Mouse (Mus musculus): ENCODE data around the gene Oard1.

The Oard1 gene

GRCm38 (mm10) chr17:48409380-48410298 is at the start of gene Oard1, which contains the start of gene Nfya:
Gene Oard1, plus strand, starts transcription at chr17:48410014.
Gene Nfya, minus strand, starts transcription at chr17:48409906.
- peak; percentile 98 for DNase-seq (ENCODE audit: low read depth, low spot score)

DNA sequence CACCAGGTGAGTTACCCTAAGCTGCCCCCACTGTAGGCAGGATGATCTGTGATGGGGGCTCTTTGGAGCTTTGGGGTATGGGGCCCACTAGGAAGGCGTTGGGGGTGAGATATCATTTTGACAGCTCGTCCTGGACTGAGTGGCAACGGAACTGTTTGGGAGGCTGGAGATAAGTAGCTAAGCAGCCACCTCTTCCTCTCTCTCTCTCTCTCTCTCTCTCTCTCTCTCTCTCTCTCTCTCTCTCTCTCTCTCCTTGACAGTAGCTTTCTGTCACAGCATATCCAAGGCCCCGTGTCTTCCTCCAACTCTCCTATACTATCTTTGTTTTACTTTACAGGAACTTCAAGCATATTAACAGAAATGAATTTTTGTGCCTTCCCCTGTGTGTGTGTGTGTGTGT is 49.4 kb upstream of the Oard1 start:
- DNase-seq (ENCODE audit: low read depth, low spot score): no peak

DNA sequence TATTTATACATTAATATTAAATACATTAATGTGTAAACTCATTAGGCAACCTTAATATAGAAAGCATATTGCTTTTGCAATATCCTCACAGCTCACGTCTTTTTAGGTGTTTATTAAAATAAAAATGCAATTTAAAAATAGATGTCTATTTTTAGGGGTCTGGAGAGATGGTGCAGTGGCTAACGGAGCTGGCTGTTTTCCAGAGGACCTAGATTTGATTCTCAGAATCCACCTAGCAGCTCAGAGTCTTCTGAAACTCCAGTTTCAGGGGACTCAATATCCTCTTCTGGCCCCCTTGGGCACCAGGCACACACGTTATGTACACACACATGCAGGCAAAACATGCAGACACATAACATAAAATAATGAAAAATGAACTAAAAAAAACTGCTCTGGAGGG is 47.5 kb upstream of the Oard1 start:
- DNase-seq (ENCODE audit: low read depth, low spot score): no peak

- DNase-seq (ENCODE audit: low read depth, low spot score): no peak
These were observed 46.8 kb upstream of the Oard1 start for GRCm38 (mm10) chr17:48362966-48363365.

- DNase-seq (ENCODE audit: low read depth, low spot score): no peak
These were observed 46.3 kb upstream of the Oard1 start for GRCm38 (mm10) chr17:48363421-48363965.

DNA sequence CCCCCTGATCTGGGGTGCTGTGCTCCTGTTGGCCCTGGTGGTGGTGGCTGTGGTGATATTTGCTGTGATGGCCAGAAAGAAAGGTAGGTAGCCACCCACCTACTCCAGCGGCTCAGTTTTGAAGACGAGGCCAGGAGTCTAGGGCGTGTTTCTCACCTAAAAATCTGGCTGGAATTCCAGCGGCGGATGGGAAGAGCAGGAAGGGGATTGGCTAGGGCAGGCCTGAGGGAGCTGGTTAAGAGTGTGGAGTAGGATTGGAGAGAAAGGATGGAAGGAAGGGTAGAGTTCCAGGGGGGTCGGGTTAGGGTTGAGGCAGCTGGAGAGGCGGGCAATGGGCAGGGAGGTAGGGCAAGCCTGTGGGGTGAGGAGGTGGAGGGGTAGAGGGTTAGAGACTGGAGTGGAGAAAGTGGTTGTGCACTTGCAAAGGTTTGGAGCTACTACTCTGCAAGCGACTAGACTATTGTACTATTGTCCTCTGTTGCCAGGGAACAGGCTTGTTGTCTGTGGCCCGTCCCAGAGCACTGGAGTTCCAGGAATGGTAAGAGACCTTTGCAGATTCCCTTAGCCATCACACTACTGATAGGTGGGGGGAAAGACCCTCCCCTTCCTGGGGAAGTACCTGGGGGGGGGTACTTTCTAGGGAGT is 44.2 kb upstream of the Oard1 start:
- DNase-seq (ENCODE audit: low read depth, low spot score): no peak

DNA sequence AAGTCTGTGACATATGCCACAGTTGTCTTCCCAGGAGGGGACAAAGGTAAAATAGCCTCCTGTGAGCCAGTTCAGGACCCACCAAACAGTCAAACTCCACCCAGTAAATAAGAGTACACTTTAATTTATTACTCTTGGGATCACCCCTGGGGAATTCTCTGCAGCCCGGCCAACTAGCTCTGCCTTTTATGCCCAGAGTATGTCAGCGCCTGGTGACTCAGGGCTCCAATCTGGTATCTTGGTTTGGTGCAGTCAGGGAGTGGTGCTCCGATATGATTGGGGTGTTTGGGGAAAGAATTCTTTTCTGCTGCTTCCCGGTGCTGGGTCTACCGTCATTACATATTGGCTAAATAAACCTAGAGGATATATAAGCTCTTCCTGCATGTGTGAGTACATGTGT is 43.0 kb upstream of the Oard1 start:
- DNase-seq (ENCODE audit: low read depth, low spot score): no peak

- DNase-seq (ENCODE audit: low read depth, low spot score): no peak
These were observed 38.2 kb upstream of the Oard1 start for GRCm38 (mm10) chr17:48371621-48372020.

GRCm38 (mm10) chr17:48372987-48373386 is 36.8 kb upstream of the Oard1 start:
- DNase-seq (ENCODE audit: low read depth, low spot score): no peak

DNA sequence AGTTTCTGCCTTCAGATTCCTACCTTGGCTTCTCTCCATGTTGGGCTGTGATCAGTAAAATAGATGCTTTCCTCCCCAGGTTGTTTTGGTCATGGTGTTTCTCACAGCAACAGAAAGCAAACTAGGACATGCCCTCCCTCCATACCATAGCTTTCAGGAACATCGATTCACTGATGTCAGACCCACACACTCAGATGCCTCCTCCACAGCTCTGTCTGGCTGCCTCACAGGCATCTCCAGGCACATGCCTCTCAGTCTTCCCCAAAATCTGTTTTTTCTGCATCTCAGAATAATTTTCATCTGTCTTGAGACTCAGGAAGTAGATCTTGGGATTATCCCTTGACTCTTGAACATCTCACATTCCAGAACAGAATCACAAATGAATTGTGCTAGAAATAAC is 33.7 kb upstream of the Oard1 start:
- DNase-seq (ENCODE audit: low read depth, low spot score): no peak

GRCm38 (mm10) chr17:48379050-48379449 is 30.8 kb upstream of the Oard1 start:
- no peak for DNase-seq (ENCODE audit: low read depth, low spot score)

- no peak for DNase-seq (ENCODE audit: low read depth, low spot score)
These were observed 23.9 kb upstream of the Oard1 start for GRCm38 (mm10) chr17:48385786-48386461.

DNA sequence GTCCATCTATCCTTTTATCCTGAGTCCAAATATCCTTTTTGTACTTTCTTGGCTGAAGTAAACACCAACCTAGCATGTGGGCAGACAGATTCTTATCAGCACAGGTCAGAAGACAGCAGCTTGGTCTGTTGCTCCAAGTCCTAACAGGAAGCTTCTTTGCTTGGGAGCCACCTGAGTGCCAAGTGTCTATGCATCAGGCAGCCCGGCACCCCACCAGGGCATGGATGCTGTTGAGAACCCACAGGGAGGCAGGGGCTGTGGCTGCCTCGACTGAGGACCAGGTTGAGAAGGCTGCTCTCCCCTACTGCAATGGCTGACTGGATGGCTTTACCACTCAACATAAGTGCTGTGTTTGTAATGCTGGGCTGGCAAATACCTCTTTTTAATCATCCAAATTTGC is 21.1 kb upstream of the Oard1 start:
- DNase-seq (ENCODE audit: low read depth, low spot score): no peak

GRCm38 (mm10) chr17:48389442-48389841 is 20.4 kb upstream of the Oard1 start:
- DNase-seq (ENCODE audit: low read depth, low spot score): no peak

DNA sequence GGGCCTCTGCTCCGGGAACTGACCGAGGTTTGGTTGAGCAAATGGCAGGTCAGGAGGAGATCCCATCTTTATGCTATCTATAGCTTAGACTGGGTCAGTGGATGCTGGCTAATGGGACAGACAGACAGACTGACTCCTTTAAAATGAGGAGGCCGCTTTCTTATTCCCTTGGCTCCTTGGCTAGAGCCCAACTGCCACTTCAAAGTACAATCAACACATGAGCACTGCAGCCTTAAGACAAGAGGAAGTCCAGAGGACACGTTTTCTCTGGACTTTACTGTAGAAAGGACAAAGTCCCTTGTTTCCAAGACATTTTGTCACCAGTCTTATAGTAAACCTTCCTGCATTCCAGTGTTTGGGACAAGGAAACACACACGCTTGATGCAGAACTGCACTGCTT is 18.4 kb upstream of the Oard1 start:
- no peak for DNase-seq (ENCODE audit: low read depth, low spot score)

DNA sequence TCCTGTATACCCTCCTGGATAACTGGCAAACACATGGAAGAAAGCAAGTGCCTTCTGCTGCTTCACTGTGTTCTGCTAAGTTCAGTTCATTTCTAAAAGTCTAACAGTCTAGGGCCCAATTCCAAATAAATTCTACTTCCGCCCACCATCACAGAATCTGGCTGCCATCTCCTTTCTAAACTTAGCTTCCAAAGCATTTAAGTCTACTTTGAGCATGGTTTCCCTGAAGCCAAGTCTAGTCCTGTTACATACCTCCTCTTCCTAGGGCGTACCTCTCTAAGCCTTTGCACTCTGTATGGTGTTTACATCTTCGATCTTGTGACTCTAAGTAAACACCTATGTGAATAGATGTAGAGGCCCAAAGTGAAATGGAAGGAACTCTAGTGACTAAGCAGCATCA is 17.2 kb upstream of the Oard1 start:
- DNase-seq (ENCODE audit: low read depth, low spot score): no peak

DNA sequence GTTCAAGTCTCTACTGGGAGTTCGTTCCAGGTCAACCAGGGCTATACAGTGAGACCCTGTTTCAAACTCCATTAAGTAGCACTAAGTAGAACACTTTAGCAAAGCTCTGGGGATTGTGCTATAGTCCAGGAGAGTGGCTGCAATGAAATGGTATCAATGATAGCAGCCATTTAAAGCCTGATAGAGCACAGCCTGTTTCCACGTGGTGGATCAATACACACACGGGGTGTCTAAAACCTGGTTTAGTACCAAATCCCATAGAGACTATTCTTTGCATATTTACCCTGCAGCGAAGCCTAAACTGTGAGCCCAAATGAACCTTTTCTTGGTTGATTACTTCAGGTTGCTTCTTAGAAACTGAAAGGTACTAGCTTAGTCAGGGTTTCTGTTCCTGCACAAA is 8.1 kb upstream of the Oard1 start:
- DNase-seq (ENCODE audit: low read depth, low spot score): no peak

DNA sequence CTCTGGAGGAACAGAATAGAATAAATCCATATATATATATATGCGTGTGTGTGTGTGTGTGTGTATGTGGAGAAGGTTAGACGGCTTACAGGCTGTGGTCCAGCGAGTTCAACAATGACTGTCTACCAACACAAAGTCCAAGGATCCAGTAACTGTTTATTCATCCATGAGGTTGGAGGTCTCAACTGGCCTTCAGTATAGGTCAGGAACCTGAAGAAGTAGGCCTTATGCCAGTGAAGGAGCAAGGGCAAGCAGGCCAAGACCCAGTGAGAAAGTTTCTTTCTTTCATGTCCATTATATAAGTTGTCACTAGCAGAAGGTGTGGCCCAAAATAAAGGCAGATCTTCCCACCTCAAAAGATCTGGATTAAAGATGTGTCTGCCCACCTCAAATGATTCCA is 7.1 kb upstream of the Oard1 start:
- no peak for DNase-seq (ENCODE audit: low read depth, low spot score)

- DNase-seq (ENCODE audit: low read depth, low spot score): no peak
These were observed 6.0 kb upstream of the Oard1 start for GRCm38 (mm10) chr17:48403848-48404247.

DNA sequence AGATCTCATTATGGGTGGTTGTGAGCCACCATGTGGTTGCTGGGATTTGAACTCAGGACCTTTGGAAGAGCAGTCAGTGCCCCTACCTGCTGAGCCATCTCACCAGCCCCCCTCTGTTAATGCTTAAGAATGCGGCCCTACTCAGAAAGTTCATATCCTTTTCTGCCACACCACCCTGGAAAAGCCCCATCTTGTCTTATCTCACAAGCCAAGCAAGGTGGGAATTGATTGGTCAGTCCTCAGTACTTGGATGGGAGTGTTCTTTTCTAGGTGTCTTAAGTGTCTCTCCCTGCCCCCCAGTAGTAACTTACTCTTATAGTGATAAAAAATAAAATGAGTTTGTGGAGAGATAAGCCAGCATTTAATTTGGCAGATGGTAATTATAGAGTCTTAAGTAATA is 5.1 kb upstream of the Oard1 start:
- no peak for DNase-seq (ENCODE audit: low read depth, low spot score)

GRCm38 (mm10) chr17:48407154-48407553 is 2.7 kb upstream of the Oard1 start:
- no peak for DNase-seq (ENCODE audit: low read depth, low spot score)

DNA sequence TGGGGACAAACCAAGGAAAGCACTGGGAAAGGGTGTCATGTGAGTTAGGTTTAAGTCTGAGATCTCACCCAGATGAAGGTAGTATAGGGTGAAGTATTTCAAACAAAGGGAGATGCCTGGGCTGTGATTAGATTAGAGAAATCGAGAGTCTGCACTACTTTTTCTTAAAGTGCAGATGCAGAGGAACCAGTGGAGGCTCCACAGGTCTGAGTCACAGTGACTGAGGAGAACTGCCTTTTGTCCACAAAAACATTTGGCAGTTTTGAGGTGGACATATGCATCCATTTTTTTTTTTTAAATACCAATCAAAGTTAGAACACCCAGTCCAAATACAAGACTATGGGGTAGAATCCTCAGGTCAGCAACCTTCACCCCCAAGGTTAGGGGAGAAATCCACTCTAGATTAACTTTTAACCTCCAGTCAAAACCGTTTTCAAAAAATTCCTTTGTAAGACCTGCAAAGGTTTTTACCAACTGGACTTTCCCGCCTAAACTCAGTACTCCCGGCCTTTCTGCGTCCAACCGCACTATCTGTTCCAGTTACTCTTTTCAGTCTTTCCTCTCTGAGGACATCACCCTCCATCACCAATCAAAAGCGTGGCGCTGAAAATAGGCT is 1.8 kb upstream of the Oard1 start:
- no peak for DNase-seq (ENCODE audit: low read depth, low spot score)

Measured in retina, adult 2 months (tissue).